11 mouse cellular contexts compared by ENCODE assay signal in the genomic region with DNA sequence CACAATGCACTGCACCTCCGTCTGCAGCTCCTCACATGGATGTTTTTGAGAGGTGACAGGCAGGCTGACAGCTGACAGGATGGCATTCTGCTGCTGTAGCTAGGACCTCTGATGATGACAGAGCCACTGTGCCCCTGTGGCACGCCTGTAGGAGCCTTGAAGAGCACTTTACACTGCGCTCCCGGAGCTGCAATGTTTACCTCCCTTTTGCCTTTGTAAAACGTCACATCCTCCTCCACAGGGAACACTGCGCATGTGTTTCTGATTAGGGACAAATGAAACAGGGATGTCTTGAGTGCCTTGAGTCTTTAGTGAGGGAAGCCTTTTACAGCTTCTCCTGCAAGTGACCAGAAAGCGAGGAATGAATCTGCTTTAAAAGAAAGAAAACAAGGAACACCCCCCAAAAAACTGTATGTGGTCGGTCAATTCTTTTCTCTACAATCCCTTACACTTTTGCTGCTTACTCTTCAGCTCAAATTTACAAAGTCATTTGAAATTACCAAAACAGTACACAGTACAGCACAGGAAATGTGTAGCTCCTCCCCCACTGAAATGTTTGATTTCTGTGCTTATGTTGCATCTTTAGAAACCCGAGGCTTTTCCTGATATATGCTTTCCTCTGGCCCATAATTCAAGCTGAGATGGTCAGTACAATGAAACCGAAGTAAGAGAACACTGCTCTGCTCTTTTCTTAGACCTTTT.
DNase-seq lines count a peak whose midpoint lies in the region; ATAC-seq lines count a peak whose summit lies in the region.
"Had no signal": no experiment of that assay in that cellular context is flagged by ENCODE, and none has a peak within 500 bp of the region (broad histone marks: within the 10 kb centered on the region; RNA-seq: fewer than 3 reads in every experiment).

No protein-coding gene starts in this region.

- H3K9ac ChIP-seq in hindbrain, embryonic 14.5 days = no peak overlapping the region
- H3K9ac ChIP-seq: liver, embryonic 15.5 days had no signal

- H3K27me3 ChIP-seq in heart, embryonic 10.5 days (ENCODE audit: insufficient read depth, poor library complexity, severe bottlenecking) = no peaks in the 10 kb centered on the region
- H3K27me3 ChIP-seq in hindbrain, embryonic 14.5 days (ENCODE audit: control insufficient read depth, insufficient read depth, low read length) = no peaks in the 10 kb centered on the region
- H3K27me3 ChIP-seq: liver, embryonic 15.5 days had no signal

- no peaks in the 10 kb centered on the region for H3K9me3 ChIP-seq in heart, embryonic 10.5 days
- H3K9me3 ChIP-seq in hindbrain, embryonic 14.5 days (ENCODE audit: control insufficient read depth, low read length) = no peaks in the 10 kb centered on the region
- H3K9me3 ChIP-seq: liver, embryonic 15.5 days had no signal

- H3K27ac ChIP-seq in heart, embryonic 10.5 days = peak overlapping the region; percentile 37
- peak overlapping the region; percentile 28; the same call in 1 of the 2 replicates for H3K27ac ChIP-seq in hindbrain, embryonic 14.5 days
- H3K27ac ChIP-seq: liver, embryonic 15.5 days had no signal

- no peak overlapping the region for H3K4me3 ChIP-seq in heart, embryonic 10.5 days
- H3K4me3 ChIP-seq in hindbrain, embryonic 14.5 days (replicated peaks; ENCODE audit: low read length) = no peak overlapping the region
- H3K4me3 ChIP-seq: liver, embryonic 15.5 days had no signal

- H3K4me1 ChIP-seq in heart, embryonic 10.5 days = peaks cover 36% of the 10 kb centered on the region
- no peaks in the 10 kb centered on the region; the same call in 1 of the 2 replicates for H3K4me1 ChIP-seq in hindbrain, embryonic 14.5 days (replicated peaks; ENCODE audit: control insufficient read depth, insufficient read depth, low read length)
- H3K4me1 ChIP-seq: liver, embryonic 15.5 days had no signal

- no peaks in the 10 kb centered on the region for H3K36me3 ChIP-seq in heart, embryonic 10.5 days
- H3K36me3 ChIP-seq in hindbrain, embryonic 14.5 days (replicated peaks; ENCODE audit: control insufficient read depth, insufficient read depth) = no peaks in the 10 kb centered on the region
- H3K36me3 ChIP-seq: liver, embryonic 15.5 days had no signal

- no peak overlapping the region for H3K4me2 ChIP-seq in hindbrain, embryonic 14.5 days (replicated peaks)
- H3K4me2 ChIP-seq: liver, embryonic 15.5 days had no signal

- DNase-seq in heart, embryonic 10.5 days (ENCODE audit: low spot score) = no peak
- DNase-seq in heart, postnatal 4 days = no peak
- DNase-seq in brain, adult 2 months (ENCODE audit: low read depth, low spot score) = peak; percentile 19
- peak; percentile 38 for DNase-seq in hindbrain, embryonic 14.5 days (ENCODE audit: low spot score)
- peak; percentile 77 for DNase-seq in mesoderm, embryonic 11.5 days (ENCODE audit: low read depth, low spot score)
- DNase-seq in right cerebral cortex, adult 2 months (ENCODE audit: low spot score in 2 of 2) = no peak
- no peak for DNase-seq in urinary bladder, postnatal 4 days (ENCODE audit: low spot score in 2 of 2)
- no peak for DNase-seq in gastrocnemius, adult 8-10 months (ENCODE audit: low spot score in 2 of 2)
- DNase-seq: heart, postnatal 36 days; thymus, adult 2 months had no signal

- WGBS in heart, embryonic 10.5 days = 51% methylated on average over 10 of the region's 10 CpGs
- WGBS in hindbrain, embryonic 14.5 days = 61% methylated on average over 10 of the region's 10 CpGs

- no peak for ATAC-seq in hindbrain, embryonic 14.5 days (ENCODE audit: low FRiP score)

Comparison
In these comparisons a context has a peak if more than half of its experiments do, and no peak if none do; other contexts are left out.
1. DNase-seq: peak in brain, adult 2 months (single experiment), hindbrain, embryonic 14.5 days (single experiment) and mesoderm, embryonic 11.5 days (single experiment); none in heart, embryonic 10.5 days (single experiment), heart, postnatal 4 days (single experiment), right cerebral cortex, adult 2 months (0 of 2), urinary bladder, postnatal 4 days (0 of 2) and gastrocnemius, adult 8-10 months (0 of 2).